Mouse (Mus musculus): ENCODE measurements around the gene Phc2. TPM values are rescaled to one million over a fixed set of nuclear protein-coding genes. Genes with fewer than 3 reads are reported as not detected.

Gene Phc2
- polyA plus RNA-seq, 1 experiment, result 100 TPM

GRCm38 (mm10) chr4:128635451-128635850, 19.1 kb upstream of the Phc2 start:
- no peak overlapping the region for H3K4me3 ChIP-seq
- no peaks in the 10 kb centered on the region for H3K79me2 ChIP-seq (ENCODE audit: control insufficient read depth, insufficient read depth)
- TF ChIP-seq MAX (IDR thresholded peaks at IDR 0.05; ENCODE audit: low read depth) (no peak), POLR2A (IDR thresholded peaks at IDR 0.05; ENCODE audit: insufficient read length, low read depth) (no peak), SRF (IDR thresholded peaks at IDR 0.05; ENCODE audit: control insufficient read depth, insufficient read length, low read depth) (no peak), POLR2AphosphoS2 (IDR thresholded peaks at IDR 0.05; ENCODE audit: insufficient read length, low read depth) (no peak), E2F4 (IDR thresholded peaks at IDR 0.05; ENCODE audit: insufficient read depth) (no peak), USF1 (IDR thresholded peaks at IDR 0.05; ENCODE audit: low read depth) (no peak), MYOG (IDR thresholded peaks at IDR 0.05; ENCODE audit: control insufficient read depth in 1 of 3, insufficient read depth in 1 of 3, insufficient read length in 2 of 3, low read depth in 2 of 3) (no peak), TCF3 (IDR thresholded peaks at IDR 0.05; ENCODE audit: insufficient read length, low read depth) (no peak), REST (IDR thresholded peaks at IDR 0.05; ENCODE audit: insufficient read depth, insufficient read length) (no peak), TCF12 (IDR thresholded peaks at IDR 0.05; ENCODE audit: insufficient read depth, poor library complexity, severe bottlenecking) (no peak), CEBPB (IDR thresholded peaks at IDR 0.05; ENCODE audit: insufficient read depth, poor library complexity, severe bottlenecking) (no peak), MYOD1 (IDR thresholded peaks at IDR 0.05; ENCODE audit: control insufficient read depth in 1 of 3, insufficient read length in 2 of 3, low read depth in 2 of 3) (no peak)
- H3K27me3 ChIP-seq (ENCODE audit: control insufficient read depth, insufficient read depth, insufficient read length), result no peaks in the 10 kb centered on the region
- no peak overlapping the region for H3K4me2 ChIP-seq (ENCODE audit: low read depth)
- no peaks in the 10 kb centered on the region for H3K36me3 ChIP-seq (ENCODE audit: control insufficient read depth, insufficient read depth)
- no peak overlapping the region for H3ac ChIP-seq (ENCODE audit: control insufficient read depth, insufficient read length)

GRCm38 (mm10) chr4:128635894-128636585, 18.5 kb upstream of the Phc2 start:
- no peaks in the 10 kb centered on the region for H3K79me2 ChIP-seq (ENCODE audit: control insufficient read depth, insufficient read depth)
- no peak overlapping the region for H3K4me3 ChIP-seq
- TF ChIP-seq MYOD1 (IDR thresholded peaks at IDR 0.05; ENCODE audit: control insufficient read depth in 1 of 3, insufficient read length in 2 of 3, low read depth in 2 of 3) (no peak), E2F4 (IDR thresholded peaks at IDR 0.05; ENCODE audit: insufficient read depth) (no peak), TCF12 (IDR thresholded peaks at IDR 0.05; ENCODE audit: insufficient read depth, poor library complexity, severe bottlenecking) (no peak)
- no peaks in the 10 kb centered on the region for H3K36me3 ChIP-seq (ENCODE audit: control insufficient read depth, insufficient read depth)
- H3K27me3 ChIP-seq (ENCODE audit: control insufficient read depth, insufficient read depth, insufficient read length), result no peaks in the 10 kb centered on the region
- no peak overlapping the region for H3ac ChIP-seq (ENCODE audit: control insufficient read depth, insufficient read length)
- no peak overlapping the region for H3K4me2 ChIP-seq (ENCODE audit: low read depth)

- Histone ChIP-seq H3K79me2 (ENCODE audit: control insufficient read depth, insufficient read depth) (no peaks in the 10 kb centered on the region), H3K4me2 (ENCODE audit: low read depth) (peak overlapping the region; percentile 51), H3K27me3 (ENCODE audit: control insufficient read depth, insufficient read depth, insufficient read length) (no peaks in the 10 kb centered on the region), H3ac (ENCODE audit: control insufficient read depth, insufficient read length) (no peak overlapping the region), H3K4me3 (no peak overlapping the region), H3K36me3 (ENCODE audit: control insufficient read depth, insufficient read depth) (no peaks in the 10 kb centered on the region)
- TF ChIP-seq SRF (IDR thresholded peaks at IDR 0.05; ENCODE audit: control insufficient read depth, insufficient read length, low read depth) (no peak), MYOD1 (IDR thresholded peaks at IDR 0.05; ENCODE audit: control insufficient read depth in 1 of 3, insufficient read length in 2 of 3, low read depth in 2 of 3) (peak in 2 of 3 experiments; percentile 98 to 99), MYOG (IDR thresholded peaks at IDR 0.05; ENCODE audit: control insufficient read depth in 1 of 3, insufficient read depth in 1 of 3, insufficient read length in 2 of 3, low read depth in 2 of 3) (peak; percentile 70 to 99 (median 98)), POLR2AphosphoS2 (IDR thresholded peaks at IDR 0.05; ENCODE audit: insufficient read length, low read depth) (no peak), E2F4 (IDR thresholded peaks at IDR 0.05; ENCODE audit: insufficient read depth) (no peak), REST (IDR thresholded peaks at IDR 0.05; ENCODE audit: insufficient read depth, insufficient read length) (no peak), CEBPB (IDR thresholded peaks at IDR 0.05; ENCODE audit: insufficient read depth, poor library complexity, severe bottlenecking) (no peak), MAX (IDR thresholded peaks at IDR 0.05; ENCODE audit: low read depth) (no peak), POLR2A (IDR thresholded peaks at IDR 0.05; ENCODE audit: insufficient read length, low read depth) (no peak), TCF12 (IDR thresholded peaks at IDR 0.05; ENCODE audit: insufficient read depth, poor library complexity, severe bottlenecking) (peak; percentile 81), USF1 (IDR thresholded peaks at IDR 0.05; ENCODE audit: low read depth) (no peak), TCF3 (IDR thresholded peaks at IDR 0.05; ENCODE audit: insufficient read length, low read depth) (peak; percentile 82)
These were observed 17.3 kb upstream of the Phc2 start for GRCm38 (mm10) chr4:128637250-128637649.

GRCm38 (mm10) chr4:128638265-128638923, 16.1 kb upstream of the Phc2 start:
- Histone ChIP-seq H3K36me3 (ENCODE audit: control insufficient read depth, insufficient read depth) (no peaks in the 10 kb centered on the region), H3K79me2 (ENCODE audit: control insufficient read depth, insufficient read depth) (no peaks in the 10 kb centered on the region), H3K4me2 (ENCODE audit: low read depth) (no peak overlapping the region), H3ac (ENCODE audit: control insufficient read depth, insufficient read length) (no peak overlapping the region), H3K4me3 (no peak overlapping the region), H3K27me3 (ENCODE audit: control insufficient read depth, insufficient read depth, insufficient read length) (no peaks in the 10 kb centered on the region)
- no peak for TF ChIP-seq MYOD1 (IDR thresholded peaks at IDR 0.05; ENCODE audit: control insufficient read depth in 1 of 3, insufficient read length in 2 of 3, low read depth in 2 of 3)
- TF ChIP-seq SRF (IDR thresholded peaks at IDR 0.05; ENCODE audit: control insufficient read depth, insufficient read length, low read depth), result no peak
- no peak for TF ChIP-seq REST (IDR thresholded peaks at IDR 0.05; ENCODE audit: insufficient read depth, insufficient read length)
- TF ChIP-seq POLR2AphosphoS2 (IDR thresholded peaks at IDR 0.05; ENCODE audit: insufficient read length, low read depth), result no peak
- no peak for TF ChIP-seq MAX (IDR thresholded peaks at IDR 0.05; ENCODE audit: low read depth)
- TF ChIP-seq MYOG (IDR thresholded peaks at IDR 0.05; ENCODE audit: control insufficient read depth in 1 of 3, insufficient read depth in 1 of 3, insufficient read length in 2 of 3, low read depth in 2 of 3), result no peak
- no peak for TF ChIP-seq TCF12 (IDR thresholded peaks at IDR 0.05; ENCODE audit: insufficient read depth, poor library complexity, severe bottlenecking)
- no peak for TF ChIP-seq CEBPB (IDR thresholded peaks at IDR 0.05; ENCODE audit: insufficient read depth, poor library complexity, severe bottlenecking)
- no peak for TF ChIP-seq TCF3 (IDR thresholded peaks at IDR 0.05; ENCODE audit: insufficient read length, low read depth)
- TF ChIP-seq USF1 (IDR thresholded peaks at IDR 0.05; ENCODE audit: low read depth), result no peak
- no peak for TF ChIP-seq POLR2A (IDR thresholded peaks at IDR 0.05; ENCODE audit: insufficient read length, low read depth)
- TF ChIP-seq E2F4 (IDR thresholded peaks at IDR 0.05; ENCODE audit: insufficient read depth), result no peak

Data from myocyte (in vitro differentiated cells).